Mouse (Mus musculus) lung, postnatal 0 days (tissue): Measurements from ENCODE around the gene Ifit1. TPM values are rescaled to one million over a fixed set of nuclear protein-coding genes. Genes with fewer than 3 reads are reported as not detected.
"Not testable (repeated sequence)": the region's sequence is repeated elsewhere in the genome, so short reads cannot be mapped to it uniquely, and the experiment has no call there.

Experiments used
- ATAC-seq: fragments of 200-750 bp; cut with Nextera tagmentation; 2 replicates; pipeline ENCODE4 v1.8.0; 2017; ENCODE audit warnings: moderate library complexity
- DNase-seq: peaks from one replicate; pipeline ENCODE4 v3.0.0-alpha.2; 2016; ENCODE audit warnings: low spot score
- H3K27ac ChIP-seq: fragments of 300-500 bp; sonication (generic); 2 replicates; pipeline ENCODE4 v1.5.1; 2014; ENCODE audit warnings: antibody characterized with exemption, mild to moderate bottlenecking, low read length, mixed read lengths
- H3K27me3 ChIP-seq: fragments of 300-500 bp; sonication (generic); replicated peaks from 2 replicates; pipeline ENCODE4 v1.6.1; 2014; ENCODE audit warnings: low read length, mixed read lengths; ENCODE audit not compliant: insufficient read depth
- H3K36me3 ChIP-seq: fragments of 300-500 bp; sonication (generic); 2 replicates; pipeline ENCODE4 v1.6.1; 2014; ENCODE audit warnings: low read length, mixed read lengths; ENCODE audit not compliant: insufficient read depth
- H3K4me1 ChIP-seq: fragments of 300-500 bp; sonication (generic); 2 replicates; pipeline ENCODE4 v1.6.1; 2014; ENCODE audit warnings: antibody characterized with exemption, low read depth, low read length, mixed read lengths; ENCODE audit not compliant: insufficient read depth
- H3K4me2 ChIP-seq: fragments of 300-500 bp; sonication (generic); replicated peaks from 2 replicates; pipeline ENCODE4 v1.6.1; 2014; ENCODE audit warnings: low read depth, mild to moderate bottlenecking, low read length, moderate library complexity, mixed read lengths
- H3K4me3 ChIP-seq: fragments of 300-500 bp; sonication (generic); 2 replicates; pipeline ENCODE4 v1.5.1; 2014; ENCODE audit warnings: low read depth, low read length
- H3K9ac ChIP-seq: fragments of 300-500 bp; sonication (generic); replicated peaks from 2 replicates; pipeline ENCODE4 v1.6.1; 2014; ENCODE audit warnings: low read depth, mild to moderate bottlenecking
- H3K9me3 ChIP-seq: fragments of 300-500 bp; sonication (generic); 2 replicates; pipeline ENCODE4 v1.6.1; 2016; ENCODE audit warnings: low read length, mixed read lengths
- CTCF ChIP-seq: IDR thresholded peaks from 2 replicates; pipeline ENCODE4 v1.5.1; 2016; ENCODE audit warnings: antibody characterized with exemption, mild to moderate bottlenecking
- EP300 ChIP-seq: IDR thresholded peaks from 2 replicates; pipeline ENCODE4 v1.6.1; 2016; ENCODE audit warnings: antibody characterized with exemption, mild to moderate bottlenecking, control low read depth
- WGBS: fragments of 180-500 bp; shearing (Covaris S2); extraction: QIAGEN DNeasy Blood & Tissue Kit; methylation state at CpG from one replicate; pipeline ENCODE4 v1.1.7; 2014; 5-methylcytosine and 5-hydroxymethylcytosine counted together
- polyA plus RNA-seq: library from polyadenylated mRNA; unstranded; fragments of >200 nt; fragmentation: Nextera tagmentation; extraction: Ambion mirVana; gene quantifications from 2 replicates; pipeline ENCODE4 v1.2.1, GENCODE M21; 2015

Ifit1 gene
- 2.7 and 3.8 TPM in 2 replicates for polyA plus RNA-seq

DNA sequence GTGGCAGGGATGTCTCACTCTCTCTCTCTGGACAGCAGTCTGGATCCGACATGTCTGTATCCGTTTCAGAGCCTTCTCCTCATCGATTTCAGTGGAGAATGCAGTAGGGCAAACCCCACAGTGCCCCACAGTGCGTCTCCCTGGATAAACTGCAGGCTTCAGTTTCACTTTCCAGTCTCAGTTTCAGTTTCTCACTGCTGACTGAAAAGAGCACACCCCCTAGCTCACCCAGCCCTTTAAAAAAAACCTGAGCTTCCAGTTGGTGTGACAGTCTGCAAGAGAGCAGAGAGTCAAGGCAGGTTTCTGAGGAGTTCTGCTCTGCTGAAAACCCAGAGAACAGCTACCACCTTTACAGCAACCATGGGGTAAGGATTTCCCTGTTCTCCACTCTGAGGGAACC is at the start of gene Ifit1, which contains the start of gene Ifit1bl2:
TSS of gene Ifit1 (plus strand) at position 249 of the 400 bp plus-strand sequence.
TSS of gene Ifit1bl2 (minus strand) at position 121 of the 400 bp plus-strand sequence.
- Histone ChIP-seq H3K27me3 (no peaks in the 10 kb centered on the region), H3K36me3 (no peaks in the 10 kb centered on the region), H3K4me2 (peak within 1 kb of the TSS; percentile 54), H3K9me3 (no peaks in the 10 kb centered on the region), H3K4me3 (peak within 1 kb of the TSS; percentile 19), H3K4me1 (no peaks in the 10 kb centered on the region), H3K9ac (peak within 1 kb of the TSS; percentile 30), H3K27ac (0 out of 2 replicates have a peak within 1 kb of the TSS, but pooled peaks have one; percentile 5)
- peak; percentile 78 for DNase-seq
- 25% methylated on average over 4 of the region's 4 CpGs for whole genome bisulfite sequencing
- peak; percentile 79 for ATAC-seq
- TF ChIP-seq EP300 (no peak), CTCF (no peak)

DNA sequence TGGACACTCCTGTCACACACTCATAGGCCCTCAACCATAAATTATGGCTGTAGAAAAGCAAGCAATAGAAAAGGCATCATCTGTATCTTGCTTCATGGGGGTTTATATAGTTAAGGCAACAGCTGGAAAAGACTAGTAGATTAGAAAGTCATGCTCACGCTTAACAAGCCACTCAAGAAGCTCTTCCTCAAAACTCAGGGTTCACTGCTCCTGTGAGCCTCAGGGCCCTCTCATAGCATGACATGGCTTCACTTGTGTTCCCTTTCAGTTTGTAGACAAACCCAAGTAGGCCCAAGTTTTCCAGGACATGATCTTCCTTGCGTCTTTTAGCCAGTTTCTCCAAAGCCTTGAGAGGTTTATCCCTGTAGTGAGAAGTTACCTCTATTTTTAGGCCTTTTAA is 47.2 kb upstream of the Ifit1 start:
- WGBS: 91% methylated on average over 2 of the region's 2 CpGs
- H3K4me1 ChIP-seq: 0 out of 2 replicates have a peak, but pooled peaks cover 3% of the 10 kb centered on the region
- no peaks in the 10 kb centered on the region for H3K27me3 ChIP-seq
- H3K9me3 ChIP-seq: no peaks in the 10 kb centered on the region
- no peak overlapping the region for H3K4me3 ChIP-seq
- no peak overlapping the region for H3K27ac ChIP-seq
- ATAC-seq (no peak), DNase-seq (no peak)
- no peak overlapping the region for H3K9ac ChIP-seq
- H3K4me2 ChIP-seq: no peak overlapping the region
- H3K36me3 ChIP-seq: no peaks in the 10 kb centered on the region
- no peak for TF ChIP-seq CTCF
- TF ChIP-seq EP300: no peak

DNA sequence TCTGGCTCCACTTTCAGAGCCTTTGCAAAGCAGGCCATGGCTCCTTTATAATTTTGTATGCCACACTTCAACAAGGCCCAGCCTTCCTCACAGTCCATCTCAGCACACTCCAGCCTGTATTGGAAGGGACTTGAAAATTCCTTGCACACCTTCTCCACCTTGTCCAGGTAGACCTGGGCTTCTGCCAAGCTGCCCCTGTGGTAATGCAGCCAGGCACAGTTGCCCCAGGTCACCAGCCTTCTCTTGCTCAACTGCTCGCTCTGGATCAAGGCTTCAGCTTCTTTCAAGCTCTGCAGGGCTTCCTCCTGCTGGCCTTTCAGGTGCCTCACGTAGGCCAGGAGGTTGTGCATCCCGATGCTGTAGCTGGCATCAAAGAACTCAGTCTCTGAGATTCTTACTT is 46.1 kb upstream of the Ifit1 start:
- H3K9ac ChIP-seq, H3K4me2 ChIP-seq, H3K27ac ChIP-seq, H3K9me3 ChIP-seq, H3K36me3 ChIP-seq, H3K4me3 ChIP-seq, H3K27me3 ChIP-seq, H3K4me1 ChIP-seq: not testable (repeated sequence)
- DNase-seq (peak; percentile 40), ATAC-seq (peak; percentile 53)
- TF ChIP-seq CTCF: 0 out of 2 replicates have a peak, but pooled peaks have one; percentile 1
- 68% methylated on average over 3 of the region's 3 CpGs for WGBS

DNA sequence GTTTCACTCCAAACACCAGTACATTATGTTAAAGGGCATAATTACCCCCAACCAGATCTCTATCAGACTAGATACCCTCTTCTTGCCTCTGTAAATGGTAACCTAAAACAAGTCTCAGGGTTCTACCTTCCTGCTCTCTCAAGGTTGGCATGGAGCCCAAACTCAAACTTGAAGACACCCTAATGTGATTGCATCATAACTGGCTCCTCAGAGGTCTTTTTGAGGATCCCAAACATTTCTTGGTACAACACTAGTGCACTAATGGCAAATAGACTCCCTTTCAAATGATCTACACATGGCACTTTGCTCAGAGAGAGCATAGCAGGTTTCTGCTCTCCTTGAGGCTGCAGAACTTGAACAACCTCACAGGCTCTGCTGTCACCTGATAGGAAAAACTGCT is 43.9 kb upstream of the Ifit1 start:
- no peak overlapping the region for H3K4me3 ChIP-seq
- H3K4me2 ChIP-seq: no peak overlapping the region
- no peaks in the 10 kb centered on the region for H3K27me3 ChIP-seq
- no peaks in the 10 kb centered on the region for H3K9me3 ChIP-seq
- no peaks in the 10 kb centered on the region for H3K36me3 ChIP-seq
- H3K27ac ChIP-seq: no peak overlapping the region
- H3K4me1 ChIP-seq: 0 out of 2 replicates have a peak, but pooled peaks cover 3% of the 10 kb centered on the region
- ATAC-seq: no peak
- no peak for DNase-seq
- TF ChIP-seq EP300: no peak
- TF ChIP-seq CTCF: no peak
- no peak overlapping the region for H3K9ac ChIP-seq

DNA sequence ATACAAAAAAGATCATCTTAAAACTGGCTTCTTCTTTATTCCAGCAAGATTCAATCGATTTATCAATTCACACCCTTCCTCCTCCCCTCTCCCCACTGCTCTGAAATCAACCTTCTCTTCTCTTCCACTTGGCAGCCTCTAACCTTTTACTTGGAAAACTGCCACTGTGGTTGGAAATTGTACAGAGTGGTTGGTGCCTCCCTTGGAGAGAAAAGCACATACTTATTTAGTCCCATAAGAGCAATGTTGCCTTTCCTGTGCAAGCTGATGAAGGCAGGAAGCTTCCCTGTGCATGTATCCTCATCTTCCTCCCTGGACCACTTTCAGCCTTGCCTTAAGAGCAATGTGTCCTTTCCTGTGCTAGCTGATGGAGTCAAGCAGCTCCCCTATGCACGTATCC is 42.3 kb upstream of the Ifit1 start:
- DNase-seq: peak; percentile 47
- Histone ChIP-seq H3K4me3 (no peak overlapping the region), H3K4me2 (no peak overlapping the region), H3K9ac (no peak overlapping the region), H3K36me3 (no peaks in the 10 kb centered on the region), H3K27me3 (no peaks in the 10 kb centered on the region), H3K4me1 (0 out of 2 replicates have a peak, but pooled peaks cover 3% of the 10 kb centered on the region), H3K27ac (no peak overlapping the region), H3K9me3 (no peaks in the 10 kb centered on the region)
- no peak for ATAC-seq
- WGBS: 61% methylated on average over 2 of the region's 2 CpGs
- TF ChIP-seq EP300 (no peak), CTCF (no peak)

DNA sequence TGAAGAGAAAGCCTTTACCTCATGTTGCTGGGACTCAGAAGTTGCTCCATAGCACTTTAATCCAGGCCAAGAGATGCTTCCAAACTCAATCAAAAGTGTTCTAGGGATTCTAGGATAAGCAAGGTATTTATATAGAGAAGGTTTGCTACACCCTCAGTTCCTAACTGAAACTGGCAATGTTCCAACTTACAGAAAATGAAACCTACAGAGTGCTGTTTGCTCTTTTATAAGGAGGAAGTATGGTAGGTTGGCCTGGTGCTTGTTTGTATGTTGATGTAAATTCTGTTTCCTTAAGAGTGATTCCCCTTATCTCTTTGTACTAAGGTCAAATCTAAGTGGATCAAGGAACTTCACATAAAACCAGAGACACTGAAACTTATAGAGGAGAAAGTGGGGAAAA is 41.4 kb upstream of the Ifit1 start:
- not testable (repeated sequence) for H3K4me1 ChIP-seq, H3K9ac ChIP-seq, H3K27me3 ChIP-seq, H3K27ac ChIP-seq, H3K4me2 ChIP-seq, ATAC-seq, H3K36me3 ChIP-seq, H3K4me3 ChIP-seq, H3K9me3 ChIP-seq
- peak; percentile 63 for DNase-seq

DNA sequence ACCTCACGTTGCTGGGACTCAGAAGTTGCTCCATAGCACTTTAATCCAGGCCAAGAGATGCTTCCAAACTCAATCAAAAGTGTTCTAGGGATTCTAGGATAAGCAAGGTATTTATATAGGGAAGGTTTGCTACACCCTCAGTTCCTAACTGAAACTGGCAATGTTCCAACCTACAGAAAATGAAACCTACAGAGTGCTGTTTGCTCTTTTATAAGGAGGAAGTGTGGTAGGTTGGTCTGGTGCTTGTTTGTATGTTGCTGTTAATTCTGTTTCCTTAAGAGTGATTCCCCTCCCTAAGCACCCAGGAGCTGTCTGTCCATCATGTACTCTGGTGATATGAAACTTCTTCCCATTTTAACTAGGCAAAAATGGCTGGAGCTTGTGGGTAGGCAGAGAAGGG is 38.8 kb upstream of the Ifit1 start, which contains the start of gene Ifit1bl1:
TSS of gene Ifit1bl1 (minus strand) at position 69 of the 400 bp plus-strand sequence.
- H3K27me3 ChIP-seq, H3K9me3 ChIP-seq, H3K9ac ChIP-seq, H3K4me1 ChIP-seq, H3K4me2 ChIP-seq, H3K36me3 ChIP-seq, H3K4me3 ChIP-seq, H3K27ac ChIP-seq: not testable (repeated sequence)
- ATAC-seq (0 out of 2 replicates have a peak, but pooled peaks have one; percentile 6), DNase-seq (peak; percentile 62)
- WGBS: 18% methylated on average over 1 of the region's 1 CpGs
